Mouse (Mus musculus): Measurements from ENCODE around the gene Rpl35. TPM values are rescaled to one million over a fixed set of nuclear protein-coding genes. Genes with fewer than 3 reads are reported as not detected.

Rpl35 gene
- total and polyA plus RNA-seq, 2 experiments from 2014 or later = 110 to 596 TPM

DNA sequence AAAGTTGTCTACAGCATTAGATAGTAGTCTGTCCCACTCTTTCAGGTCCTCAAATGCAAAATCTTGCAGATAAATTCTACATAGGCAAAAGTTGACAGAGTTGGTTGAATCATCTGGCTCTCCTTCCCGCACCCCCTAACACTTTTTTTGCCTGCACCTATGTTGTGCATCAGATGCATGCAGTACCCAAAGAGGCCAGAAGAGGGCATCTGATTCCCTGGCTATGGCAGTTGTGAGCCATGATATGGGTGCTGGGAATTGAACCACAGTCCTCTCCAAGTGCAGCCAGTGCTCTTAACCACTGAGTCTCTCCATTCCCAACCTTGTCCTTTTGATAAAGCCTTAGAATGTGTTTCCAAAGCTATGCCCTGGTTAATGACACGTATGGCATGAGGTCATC is 22.0 kb downstream of the Rpl35 start:
- no peak for DNase-seq (ENCODE audit: low spot score)
- peak; percentile 39; the same call in 1 of the 2 replicates for TF ChIP-seq CTCF (IDR thresholded peaks at IDR 0.05)
- no peaks in the 10 kb centered on the region for H3K27me3 ChIP-seq (ENCODE audit: insufficient read depth, low read length)
- H3K4me1 ChIP-seq (ENCODE audit: insufficient read depth, low read length) = no peaks in the 10 kb centered on the region
- no peak overlapping the region for H3K9ac ChIP-seq (replicated peaks; ENCODE audit: low read length, poor library complexity, severe bottlenecking)
- no peak overlapping the region for H3K4me2 ChIP-seq (ENCODE audit: low read depth, low read length, poor library complexity, severe bottlenecking)
- no peaks in the 10 kb centered on the region for H3K9me3 ChIP-seq (ENCODE audit: low read length)
- H3K4me3 ChIP-seq (ENCODE audit: low read depth, low read length) = no peak overlapping the region
- no peak for ATAC-seq (ENCODE audit: low FRiP score)
- 99% methylated on average over 2 of the region's 2 CpGs for WGBS
- H3K36me3 ChIP-seq (ENCODE audit: insufficient read depth, low read length) = no peaks in the 10 kb centered on the region
- no peak overlapping the region for H3K27ac ChIP-seq (ENCODE audit: low read depth, low read length)

DNA sequence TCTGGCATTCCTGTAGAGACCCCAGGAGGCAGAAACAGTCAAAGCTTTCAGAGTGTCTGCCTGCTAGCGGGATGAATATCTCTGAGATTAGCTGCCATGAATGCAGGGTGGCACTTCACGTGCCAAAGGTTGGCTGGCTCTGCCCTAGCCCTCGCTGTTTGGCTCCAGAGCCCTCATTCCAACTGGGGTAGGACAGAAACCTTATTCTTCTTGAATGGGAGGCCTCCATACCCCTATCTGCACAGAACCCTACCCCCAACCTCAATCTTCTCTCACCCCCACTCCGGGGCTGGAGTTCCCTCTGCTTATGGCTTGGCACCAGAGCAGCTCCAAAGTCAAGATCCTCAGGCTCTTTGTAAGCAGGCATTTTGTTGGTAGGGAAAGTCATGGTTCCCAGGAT is 27.6 kb downstream of the Rpl35 start:
- 48% methylated on average over 4 of the region's 4 CpGs for WGBS

DNA sequence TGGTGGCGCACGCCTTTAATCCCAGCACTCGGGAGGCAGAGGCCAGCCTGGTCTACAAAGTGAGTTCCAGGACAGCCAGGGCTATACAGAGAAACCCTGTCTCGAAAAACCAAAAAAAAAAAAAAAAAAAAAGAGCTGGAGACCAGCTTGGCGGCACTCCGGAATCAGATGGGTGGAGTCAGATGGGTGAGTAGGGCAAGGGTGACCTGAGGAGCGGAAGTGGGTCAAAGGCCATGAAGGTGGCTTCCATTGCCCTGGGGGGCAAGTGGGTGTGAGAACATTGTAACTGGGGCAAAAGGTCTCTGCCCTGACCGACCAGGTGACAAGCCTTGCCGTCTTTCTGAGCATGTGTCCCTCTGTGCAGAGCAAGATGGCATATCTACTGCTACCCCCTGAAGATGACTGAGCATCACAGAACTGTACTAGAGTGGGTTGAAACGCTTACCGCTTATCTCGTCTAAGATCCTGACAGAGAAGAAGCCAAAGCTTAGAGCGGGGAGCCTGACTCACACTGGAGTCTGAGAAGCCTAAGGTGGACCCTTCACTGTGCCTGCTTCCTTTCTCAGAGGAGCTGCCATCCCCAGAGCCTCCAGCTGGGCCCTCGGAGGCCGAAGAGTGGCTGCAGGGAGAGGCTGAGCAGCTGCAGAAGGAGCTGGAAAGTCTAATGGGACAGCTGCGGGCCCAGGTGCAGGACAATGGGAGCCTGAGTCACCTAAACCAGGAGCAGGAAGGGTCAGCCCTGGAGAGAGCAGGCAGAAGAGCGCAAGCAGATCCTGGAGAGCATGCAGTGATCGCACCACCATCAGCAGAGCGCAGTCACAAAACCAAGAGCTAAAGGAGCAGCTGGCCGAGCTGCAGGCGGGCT is 29.3 kb downstream of the Rpl35 start:
- 85% methylated on average over 20 of the region's 21 CpGs for WGBS
- H3K4me3 ChIP-seq (ENCODE audit: low read depth, low read length) = no peak overlapping the region
- no peak overlapping the region; the same call in 1 of the 2 replicates for H3K9ac ChIP-seq (replicated peaks; ENCODE audit: low read length, poor library complexity, severe bottlenecking)
- H3K4me2 ChIP-seq (ENCODE audit: low read depth, low read length, poor library complexity, severe bottlenecking) = no peak overlapping the region
- H3K36me3 ChIP-seq (ENCODE audit: insufficient read depth, low read length) = no peaks in the 10 kb centered on the region
- H3K4me1 ChIP-seq (ENCODE audit: insufficient read depth, low read length) = no peaks in the 10 kb centered on the region
- H3K27me3 ChIP-seq (ENCODE audit: insufficient read depth, low read length) = no peaks in the 10 kb centered on the region
- no peak for TF ChIP-seq CTCF (IDR thresholded peaks at IDR 0.05)
- ATAC-seq (ENCODE audit: low FRiP score) (no peak), DNase-seq (ENCODE audit: low spot score) (no peak)
- H3K27ac ChIP-seq (ENCODE audit: low read depth, low read length) = no peak overlapping the region
- no peaks in the 10 kb centered on the region for H3K9me3 ChIP-seq (ENCODE audit: low read length)

More for the DNA sequence above, 27.6 kb downstream of the Rpl35 start:
- no peaks in the 10 kb centered on the region for H3K4me1 ChIP-seq (ENCODE audit: insufficient read depth, low read length)
- DNase-seq (ENCODE audit: low spot score) (no peak), ATAC-seq (ENCODE audit: low FRiP score) (no peak)
- TF ChIP-seq CTCF (IDR thresholded peaks at IDR 0.05) = no peak
- H3K27me3 ChIP-seq (ENCODE audit: insufficient read depth, low read length) = no peaks in the 10 kb centered on the region
- no peak overlapping the region for H3K4me3 ChIP-seq (ENCODE audit: low read depth, low read length)
- H3K36me3 ChIP-seq (ENCODE audit: insufficient read depth, low read length) = no peaks in the 10 kb centered on the region
- H3K9ac ChIP-seq (replicated peaks; ENCODE audit: low read length, poor library complexity, severe bottlenecking) = no peak overlapping the region
- H3K4me2 ChIP-seq (ENCODE audit: low read depth, low read length, poor library complexity, severe bottlenecking) = no peak overlapping the region
- H3K27ac ChIP-seq (ENCODE audit: low read depth, low read length) = no peak overlapping the region
- no peaks in the 10 kb centered on the region for H3K9me3 ChIP-seq (ENCODE audit: low read length)

DNA sequence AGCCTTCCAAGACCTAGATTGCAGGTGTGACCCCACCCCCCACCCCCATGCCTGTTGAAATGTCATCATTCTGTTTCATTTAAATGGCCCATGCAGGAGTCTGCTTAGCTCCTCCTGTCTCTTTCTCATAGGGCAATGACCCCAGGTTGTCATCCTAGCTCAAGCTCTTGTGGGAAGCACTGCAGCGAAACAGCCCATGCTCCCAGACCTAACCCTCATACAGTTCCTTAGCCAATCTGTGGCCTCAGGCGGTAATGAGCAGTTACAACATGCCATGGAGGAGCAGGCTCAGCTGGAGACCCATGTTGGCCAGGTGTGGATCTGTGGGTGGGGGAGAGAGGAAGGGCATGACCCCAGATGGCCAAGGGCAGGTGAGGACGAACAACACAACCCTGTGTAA is 30.2 kb downstream of the Rpl35 start:
- Histone ChIP-seq H3K36me3 (ENCODE audit: insufficient read depth, low read length) (no peaks in the 10 kb centered on the region), H3K9ac (replicated peaks; ENCODE audit: low read length, poor library complexity, severe bottlenecking) (no peak overlapping the region), H3K4me2 (ENCODE audit: low read depth, low read length, poor library complexity, severe bottlenecking) (no peak overlapping the region), H3K4me1 (ENCODE audit: insufficient read depth, low read length) (no peaks in the 10 kb centered on the region), H3K4me3 (ENCODE audit: low read depth, low read length) (no peak overlapping the region), H3K9me3 (ENCODE audit: low read length) (no peaks in the 10 kb centered on the region), H3K27me3 (ENCODE audit: insufficient read depth, low read length) (no peaks in the 10 kb centered on the region), H3K27ac (ENCODE audit: low read depth, low read length) (no peak overlapping the region)
- 88% methylated on average over 3 of the region's 3 CpGs for WGBS
- no peak for DNase-seq (ENCODE audit: low spot score)
- no peak for TF ChIP-seq CTCF (IDR thresholded peaks at IDR 0.05)
- no peak for ATAC-seq (ENCODE audit: low FRiP score)

DNA sequence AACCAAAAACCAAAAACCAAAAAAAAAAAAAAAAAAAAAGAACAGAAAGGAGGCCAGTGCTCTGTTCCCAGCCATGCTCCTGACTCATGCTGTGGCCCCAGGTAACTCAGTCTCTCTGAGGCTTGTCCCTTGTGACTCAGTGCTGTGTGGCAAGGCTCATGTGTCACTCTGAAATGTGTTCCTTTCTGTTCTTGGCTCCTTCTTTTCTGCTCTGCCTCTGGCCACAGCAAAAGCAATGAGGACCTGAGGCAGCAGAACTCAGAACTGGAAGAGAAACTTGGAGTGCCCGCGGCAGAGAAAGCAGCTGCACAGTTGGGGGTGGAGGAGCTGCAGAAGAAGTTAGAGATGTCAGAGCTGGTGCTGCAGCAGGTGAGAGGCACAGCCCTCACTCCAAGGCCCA is 31.3 kb downstream of the Rpl35 start:
- 35% methylated on average over 2 of the region's 2 CpGs for WGBS
- no peak overlapping the region for H3K27ac ChIP-seq (ENCODE audit: low read depth, low read length)
- no peak overlapping the region for H3K4me3 ChIP-seq (ENCODE audit: low read depth, low read length)
- H3K4me2 ChIP-seq (ENCODE audit: low read depth, low read length, poor library complexity, severe bottlenecking) = no peak overlapping the region
- no peaks in the 10 kb centered on the region for H3K36me3 ChIP-seq (ENCODE audit: insufficient read depth, low read length)
- H3K9ac ChIP-seq (replicated peaks; ENCODE audit: low read length, poor library complexity, severe bottlenecking) = no peak overlapping the region
- ATAC-seq (ENCODE audit: low FRiP score) (no peak), DNase-seq (ENCODE audit: low spot score) (no peak)
- TF ChIP-seq CTCF (IDR thresholded peaks at IDR 0.05) = no peak
- H3K27me3 ChIP-seq (ENCODE audit: insufficient read depth, low read length) = no peaks in the 10 kb centered on the region
- no peaks in the 10 kb centered on the region for H3K9me3 ChIP-seq (ENCODE audit: low read length)
- no peaks in the 10 kb centered on the region for H3K4me1 ChIP-seq (ENCODE audit: insufficient read depth, low read length)

DNA sequence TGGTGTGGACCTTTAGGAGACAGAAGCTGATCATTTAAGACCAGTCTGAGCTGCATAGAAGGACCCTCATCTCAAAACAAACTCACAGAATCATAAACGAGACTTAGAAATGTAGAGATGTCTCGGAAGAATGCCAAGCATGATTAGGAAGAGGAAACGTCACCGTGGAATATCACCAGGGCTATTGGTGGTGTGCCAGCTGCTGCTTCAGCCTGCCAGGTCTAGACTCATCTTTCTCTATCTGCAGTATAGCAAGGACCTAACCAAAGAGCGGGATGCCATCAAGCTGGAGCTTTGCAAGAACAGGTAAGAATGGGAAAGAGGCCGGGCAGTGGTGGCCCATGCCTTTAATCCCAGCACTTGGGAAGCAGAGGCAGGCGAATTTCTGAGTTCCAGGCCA is 31.7 kb downstream of the Rpl35 start:
- no peaks in the 10 kb centered on the region for H3K4me1 ChIP-seq (ENCODE audit: insufficient read depth, low read length)
- TF ChIP-seq CTCF (IDR thresholded peaks at IDR 0.05) = no peak
- DNase-seq (ENCODE audit: low spot score) (no peak), ATAC-seq (ENCODE audit: low FRiP score) (no peak)
- no peak overlapping the region for H3K4me2 ChIP-seq (ENCODE audit: low read depth, low read length, poor library complexity, severe bottlenecking)
- no peak overlapping the region for H3K4me3 ChIP-seq (ENCODE audit: low read depth, low read length)
- no peak overlapping the region for H3K27ac ChIP-seq (ENCODE audit: low read depth, low read length)
- H3K36me3 ChIP-seq (ENCODE audit: insufficient read depth, low read length) = no peaks in the 10 kb centered on the region
- no peaks in the 10 kb centered on the region for H3K9me3 ChIP-seq (ENCODE audit: low read length)
- 82% methylated on average over 7 of the region's 7 CpGs for WGBS
- H3K27me3 ChIP-seq (ENCODE audit: insufficient read depth, low read length) = no peaks in the 10 kb centered on the region
- no peak overlapping the region for H3K9ac ChIP-seq (replicated peaks; ENCODE audit: low read length, poor library complexity, severe bottlenecking)
